Mouse (Mus musculus) small intestine, adult 2 months (tissue): ENCODE measurements around the gene Mia2.

Experiments used
- CTCF ChIP-seq: fragments of 200-500 bp; IDR thresholded peaks from 2 replicates; pipeline ENCODE4 v1.5.1; 2012; ENCODE audit warnings: low read depth, mild to moderate bottlenecking, control low read depth, inconsistent platforms, low read length, moderate library complexity, mixed read lengths; ENCODE audit not compliant: insufficient replicate concordance, insufficient read length; ENCODE audit errors: extremely low read depth
- POLR2A ChIP-seq: fragments of 200-500 bp; IDR thresholded peaks from 2 replicates; pipeline ENCODE4 v1.6.1; 2012; ENCODE audit warnings: low read depth, mild to moderate bottlenecking, control low read depth, inconsistent platforms, low read length, moderate library complexity

DNA sequence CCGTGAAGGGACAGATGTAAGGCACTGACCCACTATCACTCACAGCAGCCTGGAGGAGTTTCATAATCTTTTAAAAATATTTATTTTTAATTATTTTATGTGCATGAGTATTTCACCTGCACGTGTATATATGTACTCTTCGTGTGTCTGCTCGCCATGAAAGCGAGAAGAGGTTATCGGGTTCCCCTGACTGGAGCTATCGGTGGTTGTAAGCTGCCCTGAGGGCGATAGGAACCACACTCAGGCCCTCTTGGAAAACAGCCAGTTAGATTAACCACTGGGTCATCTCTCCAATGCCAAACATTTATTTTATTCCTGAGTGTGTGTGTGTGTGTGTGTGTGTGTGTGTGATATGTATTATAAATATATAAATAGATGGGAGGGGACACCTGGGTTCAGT is 30.8 kb upstream of the Mia2 start:
- TF ChIP-seq POLR2A: no peak
- TF ChIP-seq CTCF: no peak
